ENCODE assay signal across 8 mouse cellular contexts in genomic region chr7:127992488-127993340, GRCm38 (mm10). TPM values are rescaled to one million over a fixed set of nuclear protein-coding genes. Genes with fewer than 3 reads are reported as not detected.
DNase-seq lines count a peak whose midpoint lies in the region; ATAC-seq and TF ChIP-seq lines count a peak whose summit lies in the region.

No protein-coding gene starts in this region.

- peaks cover 27% of the 10 kb centered on the region; the same call in 1 of the 2 replicates for H3K36me3 ChIP-seq in embryonic facial prominence, embryonic 15.5 days

- peak overlapping the region; percentile 55 for H3K4me3 ChIP-seq in lung, adult 2 months (replicated peaks; ENCODE audit: extremely low read depth, low read depth, low read length)
- peak overlapping the region; percentile 40 for H3K4me3 ChIP-seq in embryonic facial prominence, embryonic 15.5 days (replicated peaks)
- H3K4me3 ChIP-seq in olfactory bulb, adult 2 months (ENCODE audit: insufficient read depth, low read depth, low read length) = peak overlapping the region; percentile 30; the same call in 1 of the 2 replicates

- ATAC-seq in embryonic facial prominence, embryonic 15.5 days (ENCODE audit: insufficient number of reproducible peaks, low FRiP score, low TSS enrichment, low read depth) = 0 out of 2 replicates have a peak, but pooled peaks have one; percentile 16
- no peak for ATAC-seq in activated CD4-positive, CD25-positive, alpha-beta regulatory T cell, adult 4 months
- ATAC-seq in cerebellum, adult (ENCODE audit: insufficient number of reproducible peaks, low FRiP score, low TSS enrichment) = no peak

- WGBS in lung, adult 2 months = 28% methylated on average over 5 of the region's 5 CpGs
- 42% methylated on average over 5 of the region's 5 CpGs for WGBS in embryonic facial prominence, embryonic 15.5 days
- WGBS in olfactory bulb, adult 2 months = 30% methylated on average over 5 of the region's 5 CpGs

- no peaks in the 10 kb centered on the region for H3K9me3 ChIP-seq in embryonic facial prominence, embryonic 15.5 days (replicated peaks)

- H3K4me2 ChIP-seq in embryonic facial prominence, embryonic 15.5 days (replicated peaks) = peak overlapping the region; percentile 53

- peak overlapping the region; percentile 52 for H3K27ac ChIP-seq in embryonic facial prominence, embryonic 15.5 days (replicated peaks)
- H3K27ac ChIP-seq in olfactory bulb, adult 2 months (ENCODE audit: insufficient read depth, low read depth, low read length) = no peak overlapping the region

- TF ChIP-seq CTCF in lung, adult 2 months (IDR thresholded peaks at IDR 0.05; ENCODE audit: insufficient read depth, low read length) = no peak
- TF ChIP-seq CTCF in olfactory bulb, adult 2 months (IDR thresholded peaks at IDR 0.05; ENCODE audit: insufficient read depth, low read depth, low read length) = no peak

- H3K9ac ChIP-seq in embryonic facial prominence, embryonic 15.5 days = peak overlapping the region; percentile 18; the same call in 1 of the 2 replicates

- no peaks in the 10 kb centered on the region for H3K27me3 ChIP-seq in embryonic facial prominence, embryonic 15.5 days

- TF ChIP-seq POLR2A in lung, adult 2 months (IDR thresholded peaks at IDR 0.05; ENCODE audit: borderline replicate concordance, extremely low read depth, low read depth, low read length) = no peak
- no peak for TF ChIP-seq POLR2A in olfactory bulb, adult 2 months (IDR thresholded peaks at IDR 0.05; ENCODE audit: insufficient read depth, low read depth, low read length)

- DNase-seq in lung, adult 2 months = no peak
- DNase-seq in lung, postnatal 4 days = no peak
- DNase-seq in kidney, postnatal 4 days = peak; percentile 21 to 39
- no peak for DNase-seq in cerebellum, postnatal 14 days

- peaks cover 7% of the 10 kb centered on the region; the same call in 1 of the 2 replicates for H3K4me1 ChIP-seq in lung, adult 2 months (ENCODE audit: control insufficient read depth, insufficient read depth, low read length)
- peaks cover 13% of the 10 kb centered on the region for H3K4me1 ChIP-seq in embryonic facial prominence, embryonic 15.5 days
- H3K4me1 ChIP-seq in olfactory bulb, adult 2 months (ENCODE audit: control insufficient read depth, insufficient read depth, low read length) = peaks cover 12% of the 10 kb centered on the region

RNA-seq across cellular contexts. Expression of gene Pycard, which starts 1.0 kb away (rescaled TPM):
- polyA plus RNA-seq in lung, adult 2 months (2012; rRNA removed) = 28.0 and 66.7 TPM in 2 replicates
- polyA plus RNA-seq in embryonic facial prominence, embryonic 15.5 days (2015; fragmentation: Nextera tagmentation; extraction: Ambion mirVana) = 102 and 112 TPM in 2 replicates
- polyA plus RNA-seq in olfactory bulb, adult 2 months (2012; ENCODE audit: insufficient read depth, insufficient read length, low replicate concordance, missing spikeins) = 340 TPM in 1 of 2 replicates, not detected in the other
- 100 to 1,000 TPM; 429 to 455 TPM for polyA plus RNA-seq in activated CD4-positive, CD25-positive, alpha-beta regulatory T cell, adult 4 months (2017; shearing (Covaris generic))

RNA-seq across cellular contexts. Expression of gene Trim72, which starts 11.0 kb away (rescaled TPM):
- polyA plus RNA-seq in lung, adult 2 months (2012; rRNA removed) = 5.1 and 15.4 TPM in 2 replicates
- 3.6 and 5.2 TPM in 2 replicates for polyA plus RNA-seq in embryonic facial prominence, embryonic 15.5 days (2015; fragmentation: Nextera tagmentation; extraction: Ambion mirVana)
- not detected in 2 replicates for polyA plus RNA-seq in olfactory bulb, adult 2 months (2012; ENCODE audit: insufficient read depth, insufficient read length, low replicate concordance, missing spikeins)
- polyA plus RNA-seq in activated CD4-positive, CD25-positive, alpha-beta regulatory T cell, adult 4 months (2017; shearing (Covaris generic)) = under 1 TPM in 1 of 2 experiments, not detected in 1; 0.36 TPM

RNA-seq across cellular contexts. Expression of gene Fus, which starts 25.5 kb away (rescaled TPM):
- 221 and 299 TPM in 2 replicates for polyA plus RNA-seq in lung, adult 2 months (2012; rRNA removed)
- 394 and 418 TPM in 2 replicates for polyA plus RNA-seq in embryonic facial prominence, embryonic 15.5 days (2015; fragmentation: Nextera tagmentation; extraction: Ambion mirVana)
- polyA plus RNA-seq in olfactory bulb, adult 2 months (2012; ENCODE audit: insufficient read depth, insufficient read length, low replicate concordance, missing spikeins) = 1,012 and 1,678 TPM in 2 replicates
- 10 to 100 TPM; 36.5 to 39.3 TPM for polyA plus RNA-seq in activated CD4-positive, CD25-positive, alpha-beta regulatory T cell, adult 4 months (2017; shearing (Covaris generic))

RNA-seq across cellular contexts. Expression of gene Prss36, which starts 46.2 kb away (rescaled TPM):
- 14.6 and 17.5 TPM in 2 replicates for polyA plus RNA-seq in lung, adult 2 months (2012; rRNA removed)
- polyA plus RNA-seq in embryonic facial prominence, embryonic 15.5 days (2015; fragmentation: Nextera tagmentation; extraction: Ambion mirVana) = 12.1 and 12.2 TPM in 2 replicates
- polyA plus RNA-seq in olfactory bulb, adult 2 months (2012; ENCODE audit: insufficient read depth, insufficient read length, low replicate concordance, missing spikeins) = not detected in 2 replicates
- polyA plus RNA-seq in activated CD4-positive, CD25-positive, alpha-beta regulatory T cell, adult 4 months (2017; shearing (Covaris generic)) = 1 to 10 TPM; 2.1 to 3.6 TPM

Comparison
In these comparisons a context has a peak if more than half of its experiments do, and no peak if none do; other contexts are left out.
1. DNase-seq: peak in kidney, postnatal 4 days (2 of 2); none in lung, adult 2 months (single experiment), lung, postnatal 4 days (0 of 2) and cerebellum, postnatal 14 days (0 of 2).
2. Peak in every context shown above with its lines, with median percentiles within 50 percentile points of each other: H3K4me3 ChIP-seq.